Mouse (Mus musculus) Muller cell, postnatal 12 days (primary cell): ENCODE results near the gene Dgkg.
A peak's percentile ranks its signal among the peaks of the same experiment; 100 is the strongest.

Experiments used
- DNase-seq: peaks from one replicate; pipeline ENCODE4 v3.0.0-alpha.2; 2015; ENCODE audit errors: inconsistent ontology term

Dgkg gene

GRCm38 (mm10) chr16:22545799-22546198, 111.2 kb downstream of the Dgkg start:
- no peak for DNase-seq

GRCm38 (mm10) chr16:22545016-22545561, 111.9 kb downstream of the Dgkg start:
- peak; percentile 33 for DNase-seq

GRCm38 (mm10) chr16:22542691-22543141, 114.3 kb downstream of the Dgkg start:
- peak; percentile 18 for DNase-seq

- DNase-seq, result no peak
These were observed 117.7 kb downstream of the Dgkg start for GRCm38 (mm10) chr16:22539275-22539674.

- DNase-seq, result no peak
These were observed 120.3 kb downstream of the Dgkg start for GRCm38 (mm10) chr16:22536581-22537160.

- DNase-seq, result no peak
These were observed 123.9 kb downstream of the Dgkg start for GRCm38 (mm10) chr16:22533087-22533486.

GRCm38 (mm10) chr16:22531834-22532233, 125.2 kb downstream of the Dgkg start:
- DNase-seq, result peak; percentile 39

- no peak for DNase-seq
These were observed 126.0 kb downstream of the Dgkg start for GRCm38 (mm10) chr16:22531041-22531440.

- peak; percentile 78 for DNase-seq
These were observed 129.5 kb downstream of the Dgkg start for GRCm38 (mm10) chr16:22527499-22527939.

- no peak for DNase-seq
These were observed 130.6 kb downstream of the Dgkg start for GRCm38 (mm10) chr16:22526386-22526785.

GRCm38 (mm10) chr16:22517431-22518384, 139.3 kb downstream of the Dgkg start:
- peak; percentile 66 for DNase-seq

GRCm38 (mm10) chr16:22515476-22515875, 141.5 kb downstream of the Dgkg start:
- DNase-seq, result no peak

- no peak for DNase-seq
These were observed 146.0 kb downstream of the Dgkg start for GRCm38 (mm10) chr16:22510861-22511637.

GRCm38 (mm10) chr16:22508936-22509563, 148.0 kb downstream of the Dgkg start:
- peak; percentile 79 for DNase-seq

- no peak for DNase-seq
These were observed 151.4 kb downstream of the Dgkg start for GRCm38 (mm10) chr16:22505656-22506055.

GRCm38 (mm10) chr16:22504851-22505250, 152.2 kb downstream of the Dgkg start:
- DNase-seq, result no peak

- DNase-seq, result no peak
These were observed 153.0 kb downstream of the Dgkg start for GRCm38 (mm10) chr16:22504049-22504448.

GRCm38 (mm10) chr16:22503467-22503866, 153.6 kb downstream of the Dgkg start:
- no peak for DNase-seq

- no peak for DNase-seq
These were observed 155.2 kb downstream of the Dgkg start for GRCm38 (mm10) chr16:22501855-22502254.

- DNase-seq, result no peak
These were observed 156.5 kb downstream of the Dgkg start for GRCm38 (mm10) chr16:22500561-22500960.

GRCm38 (mm10) chr16:22499951-22500350, 157.1 kb downstream of the Dgkg start:
- no peak for DNase-seq
